Mouse (Mus musculus) megakaryocyte, embryonic 14.5 days (primary cell): ENCODE data around the gene Apc2.

Experiments used
- FLI1 ChIP-seq: IDR thresholded peaks from 2 replicates; pipeline ENCODE4 v1.6.1; 2012; ENCODE audit warnings: low read length, inconsistent platforms, mixed read lengths
- GATA1 ChIP-seq: IDR thresholded peaks from 3 replicates; pipeline ENCODE4 v1.6.1; 2012; ENCODE audit warnings: mixed read lengths, low read length, inconsistent platforms, borderline replicate concordance

DNA sequence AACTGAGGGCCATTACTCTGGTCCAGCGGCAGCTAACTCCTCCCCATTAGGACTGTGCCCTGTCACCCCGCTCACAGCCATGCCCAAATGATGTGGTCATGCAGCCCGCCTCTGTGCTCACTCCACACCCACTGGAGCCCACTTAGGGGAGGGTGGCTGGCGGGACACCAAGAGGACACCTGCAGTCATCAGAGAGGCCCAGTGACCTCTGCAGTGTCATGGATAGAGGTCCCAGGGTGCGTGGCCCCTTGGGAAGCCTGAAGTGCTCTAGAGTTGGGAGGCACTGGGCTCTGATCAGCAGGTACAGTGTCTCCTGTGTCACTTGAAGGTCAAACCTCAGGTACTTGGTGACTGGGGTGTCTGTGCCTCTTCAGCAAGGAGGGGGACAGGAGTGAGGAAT, 1.0 kb downstream of the Apc2 start:
- TF ChIP-seq GATA1, result no peak
- no peak for TF ChIP-seq FLI1
